Mouse (Mus musculus) spleen, postnatal 10 days (tissue): ENCODE results near the gene Rita1.
A peak's percentile ranks its signal among the peaks of the same experiment; 100 is the strongest.

ENCODE experiments used
- DNase-seq, 2 experiments: peaks; one replicate each; pipeline ENCODE4 v3.0.0; 2021 to 2022; ENCODE audit warnings: low spot score in 2 of 2

The Rita1 gene

GRCm38 (mm10) chr5:120602210-120602609 lies 10.2 kb downstream of the Rita1 start:
- DNase-seq: no peak

GRCm38 (mm10) chr5:120600946-120601668 lies 11.3 kb downstream of the Rita1 start:
- DNase-seq: peak in 1 of 2 experiments; percentile 68

GRCm38 (mm10) chr5:120599625-120600024 lies 12.8 kb downstream of the Rita1 start:
- no peak for DNase-seq

- DNase-seq: no peak
These were observed 17.9 kb downstream of the Rita1 start for GRCm38 (mm10) chr5:120594485-120594884.

DNA sequence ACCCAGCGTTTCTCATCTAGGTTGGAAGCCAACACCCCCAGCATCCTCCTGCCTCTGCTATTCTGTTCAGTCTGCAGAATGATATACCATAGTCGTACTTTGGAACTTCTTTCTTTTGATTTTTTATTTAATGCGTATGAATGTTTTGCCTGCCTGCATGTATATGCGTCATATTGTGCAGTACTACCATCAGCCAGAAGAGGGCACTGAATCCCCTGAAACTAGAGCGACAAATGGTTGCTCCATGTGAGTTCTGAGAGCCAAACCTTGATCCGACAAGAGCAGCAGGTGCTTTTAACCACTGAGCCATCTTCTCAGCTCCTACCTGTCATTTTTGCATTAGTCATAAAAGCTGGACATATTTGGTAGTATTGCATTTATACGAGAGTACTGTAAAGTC lies 20.2 kb downstream of the Rita1 start:
- DNase-seq: peak in 1 of 2 experiments; percentile 63

- DNase-seq: peak in 1 of 2 experiments; percentile 64
These were observed 21.9 kb downstream of the Rita1 start for GRCm38 (mm10) chr5:120590356-120591010.

- peak; percentile 98 to 100 for DNase-seq
These were observed 23.8 kb downstream of the Rita1 start, which contains the start of the genes Tpcn1 and Iqcd for GRCm38 (mm10) chr5:120588569-120589094. TSS of gene Tpcn1 (minus strand) at chr5:120588673. TSS of gene Iqcd (plus strand) at chr5:120589016.

DNA sequence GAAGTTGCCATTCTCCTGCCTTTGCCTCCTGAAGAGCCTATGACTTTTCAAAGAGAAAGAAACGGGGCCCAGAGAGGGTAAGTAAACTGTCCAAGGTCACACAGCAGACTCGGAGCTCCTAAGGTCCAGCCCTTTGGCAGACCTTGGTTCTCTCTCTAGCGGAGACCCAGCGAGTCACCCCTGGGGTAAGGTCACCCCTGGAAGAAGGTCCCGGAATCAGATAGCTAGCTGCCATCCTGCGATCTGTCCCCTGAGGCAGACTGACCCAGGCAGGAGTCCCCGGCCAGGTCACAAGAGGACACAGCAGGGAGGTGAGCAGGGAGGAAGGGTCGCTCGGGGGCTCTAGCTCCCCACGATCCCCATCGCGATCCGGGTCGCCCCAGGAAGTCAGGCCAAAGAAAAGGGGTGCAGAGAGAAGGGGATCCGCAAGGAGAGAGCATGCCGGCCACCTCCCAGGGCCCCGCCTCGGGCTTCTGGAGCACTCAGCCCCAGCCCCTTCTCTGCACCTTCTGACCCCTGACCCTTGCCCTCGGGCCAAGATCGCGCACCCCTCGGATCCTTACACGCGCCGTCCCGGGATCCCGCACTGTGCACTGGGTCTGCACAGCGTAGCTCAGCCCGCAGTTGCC lies 24.3 kb downstream of the Rita1 start:
- peak in 1 of 2 experiments; percentile 48 for DNase-seq

DNA sequence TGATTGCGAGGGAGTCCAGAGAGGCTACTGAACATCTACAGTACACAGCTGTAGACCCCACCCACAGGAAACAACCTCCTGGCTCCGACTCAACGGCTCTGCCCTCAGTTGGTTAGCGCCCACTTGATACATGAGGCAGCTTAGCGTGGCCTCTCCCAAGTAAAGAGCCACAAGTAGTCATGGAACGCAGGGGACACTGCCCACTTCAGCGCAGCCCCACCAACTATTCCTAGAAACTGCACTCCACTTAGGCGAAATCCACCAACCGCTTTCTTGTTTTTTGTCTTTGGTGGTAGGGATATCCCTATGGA lies 24.8 kb downstream of the Rita1 start:
- DNase-seq: peak; percentile 66 to 76

GRCm38 (mm10) chr5:120586741-120587615 lies 25.4 kb downstream of the Rita1 start:
- peak; percentile 67 to 76 for DNase-seq

- no peak for DNase-seq
These were observed 27.4 kb downstream of the Rita1 start for GRCm38 (mm10) chr5:120584968-120585367.

GRCm38 (mm10) chr5:120583511-120583910 lies 28.9 kb downstream of the Rita1 start:
- no peak for DNase-seq

GRCm38 (mm10) chr5:120582002-120582401 lies 30.4 kb downstream of the Rita1 start:
- no peak for DNase-seq

GRCm38 (mm10) chr5:120579898-120580626 lies 32.3 kb downstream of the Rita1 start:
- DNase-seq: no peak

DNA sequence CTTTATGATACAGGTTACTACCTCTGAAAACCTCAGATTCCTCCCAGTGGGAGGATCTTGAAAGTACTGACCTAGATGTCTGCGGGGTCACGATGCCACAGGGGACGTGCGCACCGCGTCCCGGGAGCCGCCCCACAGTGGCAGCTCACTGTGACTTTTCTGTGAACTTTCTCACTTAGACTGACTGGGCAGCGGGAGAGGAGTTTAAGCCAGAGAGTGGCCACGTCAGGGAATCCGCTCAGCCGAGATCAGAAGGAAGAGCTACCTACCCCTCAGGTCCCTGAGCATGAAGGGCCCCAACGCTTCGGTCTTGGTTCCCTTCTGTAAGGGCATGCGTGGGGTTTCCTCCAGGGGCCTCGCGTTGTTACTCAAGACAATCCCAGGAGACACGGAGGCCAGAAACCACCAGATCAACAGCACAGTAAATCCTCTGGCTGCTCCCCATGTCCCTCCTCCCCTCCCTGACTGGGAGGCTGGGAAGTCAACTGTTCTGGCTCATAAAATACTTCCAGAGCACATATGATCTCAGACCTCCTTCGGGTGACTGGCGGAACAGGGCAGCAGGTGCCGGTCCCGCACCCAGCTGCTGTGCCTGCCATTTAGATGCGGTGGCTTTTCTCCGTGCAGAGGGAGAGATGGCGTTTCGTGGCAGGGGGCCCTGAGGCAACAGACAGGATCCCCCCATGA lies 33.0 kb downstream of the Rita1 start:
- DNase-seq: peak; percentile 53 to 60

GRCm38 (mm10) chr5:120578504-120579081 lies 33.8 kb downstream of the Rita1 start:
- peak; percentile 62 to 69 for DNase-seq

DNA sequence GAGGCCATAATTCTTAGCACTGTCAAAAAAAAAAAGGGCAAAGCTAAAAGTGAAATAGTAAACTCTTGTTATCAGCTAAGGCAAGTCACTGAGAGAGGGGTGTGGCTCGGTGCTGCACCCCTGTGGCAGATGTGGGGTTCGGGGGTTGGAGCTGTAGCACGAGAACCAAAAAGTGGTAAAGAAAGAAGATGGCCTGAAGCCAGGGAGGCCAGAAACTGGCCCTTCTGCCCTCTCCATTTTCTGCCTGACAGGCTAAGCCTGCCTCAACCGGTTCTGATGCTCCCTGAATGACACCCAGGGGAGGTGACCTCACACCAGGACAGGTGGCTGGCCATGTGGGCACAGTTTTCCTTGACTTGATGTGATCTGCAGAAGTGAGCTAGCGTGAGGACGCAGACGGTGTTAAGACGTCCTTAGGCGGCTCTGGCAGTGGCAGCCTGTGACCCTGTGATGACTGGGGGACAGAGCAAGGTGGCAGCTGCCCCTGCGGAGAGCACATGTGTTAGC lies 34.4 kb downstream of the Rita1 start:
- peak; percentile 74 to 86 for DNase-seq

- peak in 1 of 2 experiments; percentile 60 for DNase-seq
These were observed 35.5 kb downstream of the Rita1 start for GRCm38 (mm10) chr5:120576781-120577301.

DNA sequence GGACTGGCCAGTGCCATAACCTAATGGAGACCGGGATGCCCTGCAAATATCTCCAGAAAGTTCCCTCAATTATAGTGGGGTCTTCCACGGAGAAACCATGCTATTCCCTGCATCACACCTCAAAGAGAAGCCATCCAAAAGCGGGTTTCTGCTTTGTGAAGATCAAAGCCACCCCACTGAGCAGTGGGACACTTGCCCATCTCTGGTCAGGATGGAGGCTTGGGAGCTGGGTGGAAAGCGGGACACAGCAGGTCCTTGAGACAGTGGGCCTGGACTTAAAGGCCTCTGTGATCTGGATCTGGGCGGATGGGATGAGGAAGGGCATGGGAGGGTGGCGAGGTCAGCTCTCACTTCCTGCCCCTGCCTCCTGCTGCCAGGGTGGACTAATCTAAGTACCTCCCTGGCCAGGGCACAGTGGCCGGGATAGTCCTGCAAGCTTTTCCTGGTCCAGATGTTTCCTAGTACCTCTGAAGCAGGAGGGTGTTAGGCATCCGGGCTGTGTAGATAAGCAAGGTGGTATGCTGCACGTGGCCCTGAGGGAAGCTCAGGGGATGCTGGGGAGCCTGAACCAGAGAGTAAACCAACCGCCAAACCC lies 37.8 kb downstream of the Rita1 start:
- DNase-seq: no peak
